Mouse (Mus musculus) heart, adult 2 months (tissue): ENCODE results near the gene Mpz.

Experiments
- CTCF ChIP-seq: fragments of 200-600 bp; IDR thresholded peaks from 2 replicates; pipeline ENCODE4 v1.8.1; 2022; ENCODE audit warnings: antibody characterized with exemption, mild to moderate bottlenecking, moderate library complexity
- EP300 ChIP-seq: fragments of 200-500 bp; IDR thresholded peaks from 2 replicates; pipeline ENCODE4 v1.6.1; 2011; ENCODE audit warnings: low read depth, low read length, control low read depth; ENCODE audit not compliant: insufficient read depth
- POLR2A ChIP-seq: fragments of 200-500 bp; IDR thresholded peaks from 2 replicates; pipeline ENCODE4 v1.6.1; 2011; ENCODE audit warnings: mild to moderate bottlenecking, low read depth, low read length, control low read depth; ENCODE audit not compliant: insufficient read depth

- TF ChIP-seq CTCF (no peak), POLR2A (no peak), EP300 (no peak)
These were observed 40.9 kb upstream of the Mpz start for GRCm38 (mm10) chr1:171109620-171110019.
